Comparison of ENCODE assay signal across 28 mouse cellular contexts in the genomic region with DNA sequence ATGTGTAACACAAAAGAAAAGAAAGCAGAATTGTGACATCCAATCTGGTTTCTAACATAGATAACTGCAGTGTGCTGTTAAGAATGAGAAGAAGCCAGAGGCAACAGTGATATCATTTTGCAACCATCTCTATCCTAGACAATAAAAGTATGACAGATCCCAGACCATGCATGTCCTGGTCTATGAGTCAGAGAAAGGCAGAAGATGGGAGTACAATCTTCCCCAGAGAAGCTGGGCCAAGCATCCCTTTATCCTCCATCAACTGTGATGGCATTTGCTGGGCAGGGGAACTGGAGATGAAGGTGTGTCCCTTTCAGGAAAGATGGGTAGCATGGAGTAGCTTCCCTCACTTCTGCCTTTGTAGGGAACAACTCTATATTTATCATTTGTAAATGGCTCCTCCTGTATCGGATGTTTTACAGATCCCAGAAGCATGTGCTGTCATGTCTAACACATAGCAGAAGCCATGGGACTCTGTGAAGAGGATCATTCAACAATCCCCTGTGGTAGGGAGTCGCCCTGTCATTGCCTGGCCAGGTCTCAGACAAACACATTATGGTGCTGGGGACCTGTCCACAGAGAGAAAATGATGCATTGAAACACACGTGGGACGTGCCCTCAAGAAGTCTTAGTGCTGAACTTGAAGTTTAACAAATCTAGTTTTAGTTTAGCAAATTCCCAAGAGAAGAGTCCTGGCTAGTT.
A peak's percentile ranks its signal among the peaks of the same experiment; 100 is the strongest.
DNase-seq lines count a peak whose midpoint lies in the region; ATAC-seq and TF ChIP-seq lines count a peak whose summit lies in the region.
"Had no signal": no experiment of that assay in that cellular context is flagged by ENCODE, and none has a peak within 500 bp of the region (broad histone marks: within the 10 kb centered on the region; RNA-seq: fewer than 3 reads in every experiment).

No protein-coding gene starts in this region.

- no peaks in the 10 kb centered on the region for H3K27me3 ChIP-seq in stomach, embryonic 14.5 days (ENCODE audit: control insufficient read depth, insufficient read depth, low read length)
- H3K27me3 ChIP-seq in stomach, postnatal 0 days (ENCODE audit: control insufficient read depth, insufficient read depth, low read length), result no peaks in the 10 kb centered on the region
- H3K27me3 ChIP-seq in intestine, embryonic 16.5 days (replicated peaks; ENCODE audit: control insufficient read depth, insufficient read depth, low read length), result no peaks in the 10 kb centered on the region
- H3K27me3 ChIP-seq: forebrain, embryonic 13.5 days; hindbrain, embryonic 13.5 days; limb, embryonic 15.5 days; liver, embryonic 13.5 days; megakaryocyte, embryonic 14.5 days; midbrain, embryonic 12.5 days; neural tube, embryonic 12.5 days had no signal

- peak; percentile 73; the same call in 1 of the 2 replicates for ATAC-seq in stomach, embryonic 14.5 days (ENCODE audit: insufficient number of reproducible peaks, insufficient read depth, low FRiP score, low read depth)
- ATAC-seq in stomach, postnatal 0 days (ENCODE audit: low FRiP score, low TSS enrichment), result no peak
- ATAC-seq in intestine, embryonic 16.5 days, result peak; percentile 75
- ATAC-seq: forebrain, embryonic 13.5 days had no signal

- DNase-seq in heart, adult 9 months (ENCODE audit: low spot score in 2 of 2), result peak; percentile 10 to 23
- DNase-seq in heart, postnatal 4 days, result no peak
- no peak for DNase-seq in stomach, postnatal 0 days (ENCODE audit: low spot score)
- no peak for DNase-seq in left cerebral cortex, adult 11 months (ENCODE audit: low spot score)
- DNase-seq: adrenal gland, postnatal 25 days; B cell, adult 2 months; cerebellum, adult 18-20 months; cerebellum, postnatal 10 days; gastrocnemius, postnatal 10 days; kidney, adult 2 months; layer of hippocampus, postnatal 36 days; liver, embryonic 13.5 days; lung, adult 18-20 months; lung, postnatal 4 days; right cerebral cortex, postnatal 14 days; thymus, adult 2 months; thymus, postnatal 36 days had no signal

- H3K9ac ChIP-seq in stomach, embryonic 14.5 days (replicated peaks; ENCODE audit: low read depth, low read length), result no peak overlapping the region
- no peak overlapping the region for H3K9ac ChIP-seq in stomach, postnatal 0 days (ENCODE audit: low read length)
- no peak overlapping the region for H3K9ac ChIP-seq in intestine, embryonic 16.5 days (ENCODE audit: low read depth, low read length)
- H3K9ac ChIP-seq: forebrain, embryonic 13.5 days; hindbrain, embryonic 13.5 days; limb, embryonic 15.5 days; liver, embryonic 13.5 days; midbrain, embryonic 12.5 days; neural tube, embryonic 12.5 days had no signal

- H3K4me3 ChIP-seq in stomach, embryonic 14.5 days (ENCODE audit: low read depth, low read length), result no peak overlapping the region
- H3K4me3 ChIP-seq in stomach, postnatal 0 days (ENCODE audit: low read depth, low read length), result no peak overlapping the region
- no peak overlapping the region for H3K4me3 ChIP-seq in intestine, embryonic 16.5 days (ENCODE audit: low read length)
- H3K4me3 ChIP-seq: forebrain, embryonic 13.5 days; hindbrain, embryonic 13.5 days; limb, embryonic 10.5 days; limb, embryonic 15.5 days; liver, embryonic 13.5 days; megakaryocyte, embryonic 14.5 days; midbrain, embryonic 12.5 days; myocyte; neural tube, embryonic 12.5 days had no signal

- no peak for TF ChIP-seq EP300 in stomach, postnatal 0 days (optimal IDR thresholded peaks at IDR 0.05)

- WGBS in stomach, embryonic 14.5 days, result 55% methylated on average over 4 of the region's 4 CpGs
- 54% methylated on average over 4 of the region's 4 CpGs for WGBS in stomach, postnatal 0 days
- 63% methylated on average over 4 of the region's 4 CpGs for WGBS in intestine, embryonic 16.5 days

- no peak for TF ChIP-seq CTCF in stomach, postnatal 0 days (IDR thresholded peaks at IDR 0.05; ENCODE audit: low read depth)

- no peak overlapping the region for H3K27ac ChIP-seq in stomach, embryonic 14.5 days (ENCODE audit: low read length)
- H3K27ac ChIP-seq in stomach, postnatal 0 days (replicated peaks), result no peak overlapping the region
- no peak overlapping the region for H3K27ac ChIP-seq in intestine, embryonic 16.5 days (ENCODE audit: low read length)
- H3K27ac ChIP-seq: forebrain, embryonic 13.5 days; hindbrain, embryonic 13.5 days; kidney, postnatal 0 days; limb, embryonic 10.5 days; limb, embryonic 15.5 days; liver, embryonic 13.5 days; midbrain, embryonic 12.5 days; neural tube, embryonic 12.5 days had no signal

- H3K4me1 ChIP-seq in stomach, embryonic 14.5 days (ENCODE audit: control insufficient read depth, insufficient read depth, low read length), result peaks cover 4% of the 10 kb centered on the region; the same call in 1 of the 2 replicates
- no peaks in the 10 kb centered on the region for H3K4me1 ChIP-seq in stomach, postnatal 0 days (replicated peaks; ENCODE audit: control insufficient read depth, insufficient read depth)
- 0 out of 2 replicates have a peak, but pooled peaks cover 5% of the 10 kb centered on the region for H3K4me1 ChIP-seq in intestine, embryonic 16.5 days (ENCODE audit: control insufficient read depth, insufficient read depth, low read length)
- H3K4me1 ChIP-seq: forebrain, embryonic 13.5 days; hindbrain, embryonic 13.5 days; limb, embryonic 10.5 days; limb, embryonic 15.5 days; liver, embryonic 13.5 days; megakaryocyte, embryonic 14.5 days; midbrain, embryonic 12.5 days; neural tube, embryonic 12.5 days had no signal

- no peak overlapping the region for H3K4me2 ChIP-seq in stomach, embryonic 14.5 days (replicated peaks; ENCODE audit: low read depth, low read length)
- H3K4me2 ChIP-seq in stomach, postnatal 0 days (replicated peaks; ENCODE audit: low read depth), result no peak overlapping the region
- no peak overlapping the region for H3K4me2 ChIP-seq in intestine, embryonic 16.5 days (ENCODE audit: low read depth, low read length)
- H3K4me2 ChIP-seq: forebrain, embryonic 13.5 days; hindbrain, embryonic 13.5 days; limb, embryonic 15.5 days; liver, embryonic 13.5 days; midbrain, embryonic 12.5 days; neural tube, embryonic 12.5 days had no signal

- H3K36me3 ChIP-seq in stomach, embryonic 14.5 days (ENCODE audit: control insufficient read depth, insufficient read depth, low read length), result no peaks in the 10 kb centered on the region
- H3K36me3 ChIP-seq in stomach, postnatal 0 days (ENCODE audit: control insufficient read depth, insufficient read depth, low read length), result no peaks in the 10 kb centered on the region
- H3K36me3 ChIP-seq in intestine, embryonic 16.5 days (ENCODE audit: control insufficient read depth, insufficient read depth, low read length), result no peaks in the 10 kb centered on the region
- H3K36me3 ChIP-seq: hindbrain, embryonic 13.5 days; limb, embryonic 10.5 days; limb, embryonic 15.5 days; liver, embryonic 13.5 days; midbrain, embryonic 12.5 days; neural tube, embryonic 12.5 days had no signal

- H3K9me3 ChIP-seq in stomach, embryonic 14.5 days (ENCODE audit: control insufficient read depth, low read depth, low read length), result no peaks in the 10 kb centered on the region
- H3K9me3 ChIP-seq in stomach, postnatal 0 days (ENCODE audit: control insufficient read depth, low read length), result no peaks in the 10 kb centered on the region
- no peaks in the 10 kb centered on the region for H3K9me3 ChIP-seq in intestine, embryonic 16.5 days (ENCODE audit: control insufficient read depth, low read length)
- H3K9me3 ChIP-seq: forebrain, embryonic 13.5 days; hindbrain, embryonic 13.5 days; limb, embryonic 10.5 days; limb, embryonic 15.5 days; liver, embryonic 13.5 days; megakaryocyte, embryonic 14.5 days; midbrain, embryonic 12.5 days; neural tube, embryonic 12.5 days had no signal

Comparison
In these comparisons a context has a peak if more than half of its experiments do, and no peak if none do; other contexts are left out.
1. DNase-seq: peak in heart, adult 9 months (2 of 2); none in heart, postnatal 4 days (single experiment), stomach, postnatal 0 days (single experiment) and left cerebral cortex, adult 11 months (single experiment).